8 mouse cellular contexts compared by ENCODE assay signal in genomic region chr4:149424755-149425154, GRCm38 (mm10). TPM values are rescaled to one million over a fixed set of nuclear protein-coding genes. Genes with fewer than 3 reads are reported as not detected.
DNase-seq lines count a peak whose midpoint lies in the region; ATAC-seq and TF ChIP-seq lines count a peak whose summit lies in the region.

No protein-coding gene starts in this region.

- 0 out of 2 replicates have a peak, but pooled peaks cover 4% of the 10 kb centered on the region for H3K36me3 ChIP-seq in lung, embryonic 14.5 days (ENCODE audit: insufficient read depth)
- H3K36me3 ChIP-seq in embryonic facial prominence, embryonic 15.5 days: no peaks in the 10 kb centered on the region
- H3K36me3 ChIP-seq in limb, embryonic 11.5 days (ENCODE audit: control insufficient read depth, insufficient read depth, low read length): no peaks in the 10 kb centered on the region
- no peaks in the 10 kb centered on the region for H3K36me3 ChIP-seq in neural tube, embryonic 15.5 days

- peak; percentile 30 for DNase-seq in lung, embryonic 14.5 days
- no peak for DNase-seq in lung, postnatal 4 days
- no peak for DNase-seq in limb, embryonic 11.5 days (ENCODE audit: low spot score)
- no peak for DNase-seq in ovary, adult 18-20 months (ENCODE audit: low spot score)
- DNase-seq in right cerebral cortex, postnatal 10 days (ENCODE audit: low spot score in 2 of 2): no peak
- no peak for DNase-seq in thymus, adult 18-20 months

- peak overlapping the region; percentile 66 for H3K4me2 ChIP-seq in lung, embryonic 14.5 days
- peak overlapping the region; percentile 67 for H3K4me2 ChIP-seq in embryonic facial prominence, embryonic 15.5 days (replicated peaks)
- peak overlapping the region; percentile 63 for H3K4me2 ChIP-seq in limb, embryonic 11.5 days (ENCODE audit: low read depth, severe bottlenecking)
- H3K4me2 ChIP-seq in neural tube, embryonic 15.5 days: peak overlapping the region; percentile 65

- H3K27me3 ChIP-seq in lung, embryonic 14.5 days (ENCODE audit: insufficient read depth, low read length): no peaks in the 10 kb centered on the region
- H3K27me3 ChIP-seq in embryonic facial prominence, embryonic 15.5 days: no peaks in the 10 kb centered on the region
- H3K27me3 ChIP-seq in limb, embryonic 11.5 days (ENCODE audit: control insufficient read depth, insufficient read depth, low read length): no peaks in the 10 kb centered on the region
- H3K27me3 ChIP-seq in neural tube, embryonic 15.5 days (replicated peaks): no peaks in the 10 kb centered on the region

- 1% methylated on average over 9 of the region's 9 CpGs for WGBS in lung, embryonic 14.5 days
- WGBS in embryonic facial prominence, embryonic 15.5 days: under 1% methylated on average over 9 of the region's 9 CpGs
- 2% methylated on average over 9 of the region's 9 CpGs for WGBS in limb, embryonic 11.5 days
- WGBS in neural tube, embryonic 15.5 days: 1% methylated on average over 9 of the region's 9 CpGs

- H3K9me3 ChIP-seq in lung, embryonic 14.5 days (ENCODE audit: low read depth, low read length): no peaks in the 10 kb centered on the region
- H3K9me3 ChIP-seq in embryonic facial prominence, embryonic 15.5 days (replicated peaks): no peaks in the 10 kb centered on the region
- H3K9me3 ChIP-seq in limb, embryonic 11.5 days (ENCODE audit: control insufficient read depth, low read length): no peaks in the 10 kb centered on the region
- H3K9me3 ChIP-seq in neural tube, embryonic 15.5 days (replicated peaks): no peaks in the 10 kb centered on the region

- no peak for ATAC-seq in lung, embryonic 14.5 days (ENCODE audit: insufficient read depth)
- no peak for ATAC-seq in embryonic facial prominence, embryonic 15.5 days (ENCODE audit: insufficient number of reproducible peaks, low FRiP score, low TSS enrichment, low read depth)
- no peak for ATAC-seq in limb, embryonic 11.5 days (ENCODE audit: insufficient number of reproducible peaks, low FRiP score, low TSS enrichment, low read depth)
- no peak for ATAC-seq in neural tube, embryonic 15.5 days (ENCODE audit: low FRiP score)

- peak overlapping the region; percentile 94 for H3K9ac ChIP-seq in lung, embryonic 14.5 days
- H3K9ac ChIP-seq in embryonic facial prominence, embryonic 15.5 days: peak overlapping the region; percentile 31; the same call in 1 of the 2 replicates
- H3K9ac ChIP-seq in limb, embryonic 11.5 days (ENCODE audit: low read length): no peak overlapping the region; the same call in 1 of the 2 replicates
- peak overlapping the region; percentile 90 for H3K9ac ChIP-seq in neural tube, embryonic 15.5 days (replicated peaks)

- no peak for TF ChIP-seq CTCF in lung, embryonic 14.5 days (IDR thresholded peaks at IDR 0.05; ENCODE audit: low read depth)

- H3K27ac ChIP-seq in lung, embryonic 14.5 days (ENCODE audit: low read depth): no peak overlapping the region
- H3K27ac ChIP-seq in embryonic facial prominence, embryonic 15.5 days (replicated peaks): no peak overlapping the region
- no peak overlapping the region for H3K27ac ChIP-seq in limb, embryonic 11.5 days (replicated peaks; ENCODE audit: low read depth, low read length)
- H3K27ac ChIP-seq in neural tube, embryonic 15.5 days (replicated peaks): peak overlapping the region; percentile 51; the same call in 1 of the 2 replicates

- H3K4me1 ChIP-seq in lung, embryonic 14.5 days (ENCODE audit: insufficient read depth): no peaks in the 10 kb centered on the region
- H3K4me1 ChIP-seq in embryonic facial prominence, embryonic 15.5 days: peaks cover 21% of the 10 kb centered on the region
- H3K4me1 ChIP-seq in limb, embryonic 11.5 days (ENCODE audit: control insufficient read depth, insufficient read depth, low read length): no peaks in the 10 kb centered on the region
- H3K4me1 ChIP-seq in neural tube, embryonic 15.5 days: peaks cover 34% of the 10 kb centered on the region

- H3K4me3 ChIP-seq in lung, embryonic 14.5 days (ENCODE audit: low read depth, low read length): peak overlapping the region; percentile 98
- peak overlapping the region; percentile 99 for H3K4me3 ChIP-seq in embryonic facial prominence, embryonic 15.5 days (replicated peaks)
- H3K4me3 ChIP-seq in limb, embryonic 11.5 days (ENCODE audit: low read depth, low read length): peak overlapping the region; percentile 95
- peak overlapping the region; percentile 95 for H3K4me3 ChIP-seq in neural tube, embryonic 15.5 days (replicated peaks)

RNA-seq across cellular contexts. Expression of gene Ube4b, which starts 1.8 kb away (rescaled TPM):
- 40.0 and 41.3 TPM in 2 replicates for polyA plus RNA-seq in lung, embryonic 14.5 days (2014; fragmentation: Nextera tagmentation; extraction: Ambion mirVana)
- polyA plus RNA-seq in embryonic facial prominence, embryonic 15.5 days (2015; fragmentation: Nextera tagmentation; extraction: Ambion mirVana): 42.5 and 45.8 TPM in 2 replicates
- polyA plus RNA-seq in limb, embryonic 11.5 days (2014; fragmentation: Nextera tagmentation; extraction: Ambion mirVana): 49.5 and 58.5 TPM in 2 replicates
- polyA plus RNA-seq in neural tube, embryonic 15.5 days (2015; fragmentation: Nextera tagmentation; extraction: Ambion mirVana): 50.4 and 54.5 TPM in 2 replicates

RNA-seq across cellular contexts. Expression of gene Rbp7, which starts 30.0 kb away (rescaled TPM):
- 1.4 and 1.7 TPM in 2 replicates for polyA plus RNA-seq in lung, embryonic 14.5 days (2014; fragmentation: Nextera tagmentation; extraction: Ambion mirVana)
- 0.77 and 1.6 TPM in 2 replicates for polyA plus RNA-seq in embryonic facial prominence, embryonic 15.5 days (2015; fragmentation: Nextera tagmentation; extraction: Ambion mirVana)
- not detected in 2 replicates for polyA plus RNA-seq in limb, embryonic 11.5 days (2014; fragmentation: Nextera tagmentation; extraction: Ambion mirVana)
- polyA plus RNA-seq in neural tube, embryonic 15.5 days (2015; fragmentation: Nextera tagmentation; extraction: Ambion mirVana): 1.1 TPM in 1 of 2 replicates, not detected in the other

RNA-seq across cellular contexts. Expression of gene Tmem274, which starts 52.4 kb away (rescaled TPM):
- polyA plus RNA-seq in lung, embryonic 14.5 days (2014; fragmentation: Nextera tagmentation; extraction: Ambion mirVana): 0.32 TPM in 1 of 2 replicates, not detected in the other
- 0.28 and 0.39 TPM in 2 replicates for polyA plus RNA-seq in embryonic facial prominence, embryonic 15.5 days (2015; fragmentation: Nextera tagmentation; extraction: Ambion mirVana)
- polyA plus RNA-seq in limb, embryonic 11.5 days (2014; fragmentation: Nextera tagmentation; extraction: Ambion mirVana): 0.55 TPM in 1 of 2 replicates, not detected in the other
- polyA plus RNA-seq in neural tube, embryonic 15.5 days (2015; fragmentation: Nextera tagmentation; extraction: Ambion mirVana): not detected in 2 replicates
